Mouse (Mus musculus): ENCODE measurements around the gene Alkbh8.
"Not testable (repeated sequence)": the region's sequence is repeated elsewhere in the genome, so short reads cannot be mapped to it uniquely, and the experiment has no call there.

Alkbh8 gene

DNA sequence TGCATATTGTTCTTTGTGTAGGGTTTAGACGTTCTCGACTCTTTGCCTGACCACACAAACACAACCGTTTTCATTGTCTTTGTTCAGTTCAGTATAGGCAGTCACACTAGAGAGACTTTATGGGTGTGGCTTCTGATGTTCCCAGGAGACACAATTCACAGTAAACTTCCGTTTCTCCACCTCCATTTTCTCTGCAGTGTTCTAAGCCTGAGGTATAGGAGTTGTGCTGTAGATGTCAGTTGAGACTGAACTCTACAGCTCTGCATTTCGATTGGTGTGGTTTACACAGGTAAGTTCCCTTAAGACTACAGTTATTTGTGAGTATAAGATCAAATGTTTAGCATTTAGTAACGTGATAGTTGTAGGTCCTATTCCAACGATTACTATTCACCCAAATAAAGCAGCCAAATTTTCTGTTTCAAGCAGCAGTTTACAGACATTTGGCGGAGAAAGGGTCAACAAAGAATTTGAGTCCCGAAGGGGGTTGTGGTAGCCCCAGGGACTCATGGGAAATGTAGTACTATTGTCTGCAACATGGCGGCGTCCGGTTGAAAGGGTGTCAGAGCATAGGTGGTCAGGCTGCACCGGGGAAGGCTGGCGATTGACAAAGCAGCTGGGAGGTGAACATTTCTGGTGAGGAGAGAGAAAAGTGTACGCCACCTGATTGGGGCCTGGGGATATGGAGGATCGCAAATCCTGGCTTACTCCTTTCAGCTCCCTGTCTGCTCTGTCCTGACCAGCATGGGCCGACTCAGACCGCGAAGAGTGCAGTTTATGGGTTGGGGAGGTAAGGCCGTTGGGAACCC is at the start of gene Alkbh8:
Alkbh8 (plus strand) TSS at position 179 of the 806 bp plus-strand sequence.
- DNase-seq (ENCODE audit: low read depth), result peak; percentile 86

GRCm38 (mm10) chr9:3309292-3309836 is 25.6 kb upstream of the Alkbh8 start:
- DNase-seq (ENCODE audit: low read depth), result no peak

- peak; percentile 2 for DNase-seq (ENCODE audit: low read depth)
Observed at GRCm38 (mm10) chr9:3310016-3310415, 24.9 kb upstream of the Alkbh8 start.

- DNase-seq (ENCODE audit: low read depth), result not testable (repeated sequence)
Observed at GRCm38 (mm10) chr9:3327342-3328053, 7.4 kb upstream of the Alkbh8 start.

DNA sequence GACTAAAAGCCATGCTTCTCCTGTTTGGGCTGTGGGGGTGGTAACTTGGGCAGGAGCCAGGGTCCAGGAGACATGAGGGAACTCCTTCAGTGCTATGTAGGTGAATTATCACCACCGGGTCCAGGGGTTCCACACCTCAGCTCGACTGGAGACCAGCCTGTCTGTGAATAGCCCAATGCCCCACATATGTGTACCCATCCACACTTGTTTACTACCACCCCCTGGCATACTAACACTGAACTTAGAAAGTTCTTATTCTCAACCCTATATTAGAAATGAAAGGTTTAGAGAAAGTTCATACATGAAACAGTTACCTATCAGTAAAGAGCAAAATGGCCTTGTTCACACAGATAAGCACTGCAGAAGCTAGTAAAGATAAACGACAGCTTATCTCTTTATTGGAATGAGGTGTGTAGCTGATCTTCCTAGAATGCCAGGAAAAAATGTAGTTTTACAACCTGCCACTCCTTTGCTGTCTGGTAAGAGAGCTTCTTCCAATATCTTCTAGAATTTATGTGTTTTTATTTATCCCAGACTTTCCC is 6.8 kb upstream of the Alkbh8 start:
- DNase-seq (ENCODE audit: low read depth), result no peak

DNA sequence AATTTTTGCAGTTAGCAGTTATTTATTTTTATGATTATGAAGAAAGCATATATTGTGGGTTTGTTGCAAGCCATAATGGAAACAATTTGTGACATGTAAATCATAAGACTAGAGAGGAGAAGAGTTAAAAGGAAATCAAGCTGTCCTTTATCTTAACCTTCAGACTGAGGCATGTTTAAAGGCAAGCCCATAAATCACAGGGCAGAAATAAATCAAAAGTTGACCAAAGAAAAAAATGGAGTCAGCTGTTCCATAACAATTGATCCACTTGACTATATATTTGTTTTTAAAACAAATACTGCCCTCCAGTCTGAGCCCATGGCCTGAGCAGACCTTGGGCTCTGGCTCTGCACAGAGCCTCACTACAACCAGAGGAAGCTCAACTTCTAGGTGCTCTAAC is 4.6 kb upstream of the Alkbh8 start:
- DNase-seq (ENCODE audit: low read depth), result no peak

DNA sequence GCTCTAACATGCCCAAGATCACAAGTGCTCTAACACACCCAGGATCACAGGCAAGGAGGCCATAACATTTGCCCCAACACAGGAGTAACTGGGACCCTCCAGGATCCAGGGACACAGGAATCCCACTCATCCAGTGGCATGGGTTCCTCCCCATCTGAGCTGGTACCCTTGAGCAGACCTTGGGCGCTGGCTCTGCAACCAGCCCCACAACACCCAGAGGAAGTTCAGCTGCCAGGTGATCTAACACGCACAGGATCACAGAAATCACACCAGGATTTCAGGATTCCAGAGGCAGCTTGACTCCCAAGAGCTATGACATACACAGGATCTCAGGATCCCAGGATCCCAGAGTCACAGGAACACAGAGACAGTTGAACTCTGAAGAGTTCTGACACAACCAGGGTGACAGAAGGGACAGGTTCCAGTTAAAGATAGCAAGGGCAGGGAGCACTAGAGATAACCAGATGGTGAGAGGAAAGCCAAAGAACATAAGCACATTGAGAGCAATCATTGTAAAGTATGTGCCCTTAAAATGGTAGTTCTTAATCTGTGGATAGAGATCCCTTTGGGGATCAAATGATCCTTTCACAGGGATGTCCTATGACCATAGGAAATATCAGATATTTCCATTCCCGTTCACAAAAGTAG is 4.1 kb upstream of the Alkbh8 start:
- no peak for DNase-seq (ENCODE audit: low read depth)

GRCm38 (mm10) chr9:3336661-3337060 is 1.7 kb downstream of the Alkbh8 start:
- no peak for DNase-seq (ENCODE audit: low read depth)

DNA sequence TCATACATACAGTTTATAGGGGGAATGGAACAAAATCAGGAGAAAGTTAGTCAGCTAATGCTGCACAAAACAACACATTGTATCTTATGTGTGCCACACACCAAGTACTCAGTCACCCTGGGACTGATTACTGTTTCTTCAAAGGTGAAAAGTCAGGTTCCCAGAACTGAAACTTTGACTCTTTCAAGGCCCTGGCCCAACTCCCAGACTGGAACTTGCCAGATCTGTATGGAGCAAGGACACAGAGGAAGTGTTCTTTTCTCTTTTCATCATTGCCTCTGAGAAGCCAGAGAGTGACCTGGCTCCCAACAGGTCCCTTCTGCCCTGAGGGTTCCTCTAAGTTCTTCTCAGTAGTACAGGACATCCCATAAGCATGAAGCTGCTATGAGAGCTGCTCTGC is 10.2 kb downstream of the Alkbh8 start:
- no peak for DNase-seq (ENCODE audit: low read depth)

DNA sequence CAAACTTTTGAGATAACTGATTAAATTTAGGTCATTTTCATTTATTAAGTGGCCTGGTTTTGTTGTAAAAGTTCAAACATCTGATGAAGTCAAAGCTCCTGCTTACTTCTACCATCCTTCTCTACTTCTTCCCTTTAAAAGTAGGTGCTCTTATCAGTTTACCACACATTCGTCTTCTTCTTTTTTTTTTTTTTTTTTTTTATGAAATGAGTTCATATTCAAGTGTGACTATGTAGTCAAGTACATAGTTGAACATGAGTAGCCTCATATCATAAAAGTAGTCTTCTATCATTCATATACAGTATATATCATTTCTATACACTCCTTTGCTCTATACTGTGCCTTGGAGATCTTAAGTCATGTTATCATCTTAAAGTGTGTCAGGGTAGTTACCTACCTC is 11.0 kb downstream of the Alkbh8 start:
- no peak for DNase-seq (ENCODE audit: low read depth)

- no peak for DNase-seq (ENCODE audit: low read depth)
Observed at GRCm38 (mm10) chr9:3350056-3350455, 15.1 kb downstream of the Alkbh8 start.

DNA sequence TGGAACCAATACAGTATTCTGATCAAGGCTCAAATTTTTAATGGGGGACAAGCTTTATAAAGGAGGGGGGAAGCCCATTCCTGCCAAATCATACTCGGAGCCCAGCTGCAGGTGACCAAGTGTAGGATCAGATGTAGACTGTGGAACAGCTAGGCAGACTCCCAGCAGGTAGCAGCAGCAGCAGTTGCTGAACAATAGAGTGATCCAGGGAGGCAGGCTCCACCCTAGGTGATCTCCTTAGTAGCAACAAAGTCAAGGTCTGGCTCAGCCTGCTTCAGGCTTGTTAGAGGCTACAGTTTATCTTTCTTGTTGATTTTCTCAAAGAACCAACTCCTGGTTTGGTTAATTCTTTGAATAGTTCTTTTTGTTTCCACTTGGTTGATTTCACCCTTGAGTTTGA is 41.4 kb downstream of the Alkbh8 start:
- not testable (repeated sequence) for DNase-seq (ENCODE audit: low read depth)

- DNase-seq (ENCODE audit: low read depth), result peak; percentile 90
Observed at GRCm38 (mm10) chr9:3403251-3404208, 68.6 kb downstream of the Alkbh8 start, which contains the start of gene Cwf19l2. Cwf19l2 (plus strand) TSS chr9:3403592.

- peak; percentile 46 for DNase-seq (ENCODE audit: low read depth)
Observed at GRCm38 (mm10) chr9:3404372-3404771, 69.4 kb downstream of the Alkbh8 start.

GRCm38 (mm10) chr9:3439555-3440300 is 104.8 kb downstream of the Alkbh8 start:
- DNase-seq (ENCODE audit: low read depth), result not testable (repeated sequence)

Measured in NIH3T3 (cell line).